In the genomic region with DNA sequence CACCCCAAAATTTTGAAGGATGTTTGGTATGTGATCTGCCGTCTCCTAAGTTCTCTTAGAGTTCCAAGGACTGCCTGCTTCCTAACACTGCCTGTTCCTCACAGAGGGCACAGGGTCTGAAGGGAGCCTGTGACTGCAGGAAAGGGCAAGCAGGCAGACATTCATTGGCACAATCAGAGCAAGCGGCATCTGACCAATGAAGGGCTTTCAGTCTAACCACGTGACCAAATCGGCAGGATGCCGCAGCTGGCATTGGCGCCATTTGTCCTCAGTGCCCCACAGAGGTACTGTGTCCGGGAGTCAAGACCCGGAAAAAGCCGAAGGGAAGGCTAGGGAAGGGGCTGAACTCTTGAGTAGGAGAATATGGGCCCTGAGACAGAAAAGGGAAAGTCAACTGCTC, we compare ENCODE assay signal across 10 mouse cellular contexts. TPM values are rescaled to one million over a fixed set of nuclear protein-coding genes. Genes with fewer than 3 reads are reported as not detected.
DNase-seq lines count a peak whose midpoint lies in the region; ATAC-seq and TF ChIP-seq lines count a peak whose summit lies in the region.
"Had no signal": no experiment of that assay in that cellular context is flagged by ENCODE, and none has a peak within 500 bp of the region (broad histone marks: within the 10 kb centered on the region; RNA-seq: fewer than 3 reads in every experiment).

No protein-coding gene starts in this region.

- H3K4me2 ChIP-seq in heart, postnatal 0 days (ENCODE audit: low read depth, low read length) = no peak overlapping the region
- peak overlapping the region; percentile 10; the same call in 1 of the 2 replicates for H3K4me2 ChIP-seq in limb, embryonic 11.5 days (ENCODE audit: low read depth, severe bottlenecking)

- no peak for DNase-seq in heart, postnatal 0 days (ENCODE audit: low spot score)
- no peak for DNase-seq in heart, adult 8-10 months (ENCODE audit: low spot score)
- DNase-seq in ES-E14 (ENCODE audit: low read depth, low spot score) = no peak
- peak; percentile 31 for DNase-seq in embryonic facial prominence, embryonic 10.5 days (ENCODE audit: low spot score)
- peak; percentile 42 for DNase-seq in limb, embryonic 11.5 days (ENCODE audit: low spot score)
- DNase-seq in Muller cell, postnatal 12 days (ENCODE audit: inconsistent ontology term) = no peak
- DNase-seq in urinary bladder, postnatal 10 days (ENCODE audit: low spot score) = no peak
- no peak for DNase-seq in adrenal gland, postnatal 4 days (ENCODE audit: low spot score in 2 of 2)

- H3K27ac ChIP-seq in heart, postnatal 0 days (ENCODE audit: low read depth) = no peak overlapping the region
- H3K27ac ChIP-seq in ES-E14 (ENCODE audit: insufficient read depth, low read depth, low read length, poor library complexity, severe bottlenecking) = no peak overlapping the region
- H3K27ac ChIP-seq in embryonic facial prominence, embryonic 10.5 days (replicated peaks) = no peak overlapping the region
- H3K27ac ChIP-seq in limb, embryonic 11.5 days (replicated peaks; ENCODE audit: low read depth, low read length) = no peak overlapping the region

- peaks cover 6% of the 10 kb centered on the region; the same call in 1 of the 2 replicates for H3K27me3 ChIP-seq in heart, postnatal 0 days (ENCODE audit: control insufficient read depth, insufficient read depth, low read length)
- H3K27me3 ChIP-seq in embryonic facial prominence, embryonic 10.5 days (replicated peaks; ENCODE audit: low read depth, poor library complexity, severe bottlenecking) = no peaks in the 10 kb centered on the region
- no peaks in the 10 kb centered on the region for H3K27me3 ChIP-seq in limb, embryonic 11.5 days (ENCODE audit: control insufficient read depth, insufficient read depth, low read length)

- TF ChIP-seq CTCF in heart, postnatal 0 days (IDR thresholded peaks at IDR 0.05; ENCODE audit: low read depth) = no peak

- peaks cover 15% of the 10 kb centered on the region; the same call in 1 of the 2 replicates for H3K4me1 ChIP-seq in heart, postnatal 0 days (ENCODE audit: control insufficient read depth, insufficient read depth)
- H3K4me1 ChIP-seq in ES-E14 (ENCODE audit: control insufficient read depth in 2 of 2, insufficient read depth in 2 of 2, low read length in 2 of 2, poor library complexity in 1 of 2) = peaks cover 1 to 2% of the 10 kb centered on the region in 2 experiments; a peak in 2 of 4 replicates
- peaks cover 26% of the 10 kb centered on the region for H3K4me1 ChIP-seq in embryonic facial prominence, embryonic 10.5 days
- no peaks in the 10 kb centered on the region for H3K4me1 ChIP-seq in limb, embryonic 11.5 days (ENCODE audit: control insufficient read depth, insufficient read depth, low read length)

- H3K36me3 ChIP-seq in heart, postnatal 0 days (replicated peaks; ENCODE audit: control insufficient read depth, insufficient read depth, low read length) = no peaks in the 10 kb centered on the region
- H3K36me3 ChIP-seq in ES-E14 (ENCODE audit: control insufficient read depth, insufficient read depth, low read length, poor library complexity, severe bottlenecking) = no peaks in the 10 kb centered on the region
- no peaks in the 10 kb centered on the region for H3K36me3 ChIP-seq in embryonic facial prominence, embryonic 10.5 days (replicated peaks)
- no peaks in the 10 kb centered on the region for H3K36me3 ChIP-seq in limb, embryonic 11.5 days (ENCODE audit: control insufficient read depth, insufficient read depth, low read length)
- H3K36me3 ChIP-seq: G1E had no signal

- in situ Hi-C loops in ES-E14 (cut with MboI; ENCODE audit: low sequenced_read_pairs in 2 of 2, unreplicated experiment in 2 of 2) = no loop called here

- no peak for TF ChIP-seq EP300 in heart, postnatal 0 days (IDR thresholded peaks at IDR 0.05; ENCODE audit: low read depth)

- H3K4me3 ChIP-seq in heart, postnatal 0 days (ENCODE audit: low read depth, low read length) = no peak overlapping the region
- peak overlapping the region; percentile 16 to 31; a peak in 3 of 4 replicates for H3K4me3 ChIP-seq in ES-E14 (ENCODE audit: insufficient read depth in 1 of 2, low read depth in 1 of 2, low read length in 2 of 2, poor library complexity in 1 of 2, severe bottlenecking in 1 of 2)
- H3K4me3 ChIP-seq in embryonic facial prominence, embryonic 10.5 days = no peak overlapping the region
- no peak overlapping the region for H3K4me3 ChIP-seq in limb, embryonic 11.5 days (ENCODE audit: low read depth, low read length)
- H3K4me3 ChIP-seq: megakaryocyte, embryonic 14.5 days had no signal

- H3K9ac ChIP-seq in heart, postnatal 0 days (replicated peaks; ENCODE audit: low read depth, low read length) = no peak overlapping the region
- H3K9ac ChIP-seq in ES-E14 (ENCODE audit: insufficient read depth, low read depth, low read length, poor library complexity, severe bottlenecking) = peak overlapping the region; percentile 6; the same call in 1 of the 2 replicates
- H3K9ac ChIP-seq in limb, embryonic 11.5 days (ENCODE audit: low read length) = 0 out of 2 replicates have a peak overlapping the region, but pooled peaks have one; percentile 12

- WGBS in heart, postnatal 0 days = 62% methylated on average over 9 of the region's 9 CpGs
- WGBS in embryonic facial prominence, embryonic 10.5 days = 69% methylated on average over 9 of the region's 9 CpGs
- 54% methylated on average over 9 of the region's 9 CpGs for WGBS in limb, embryonic 11.5 days

- H3K9me3 ChIP-seq in heart, postnatal 0 days (replicated peaks; ENCODE audit: control insufficient read depth, low read length) = no peaks in the 10 kb centered on the region
- no peaks in the 10 kb centered on the region for H3K9me3 ChIP-seq in ES-E14 (ENCODE audit: control insufficient read depth, insufficient read depth, low read depth, low read length)
- H3K9me3 ChIP-seq in embryonic facial prominence, embryonic 10.5 days = no peaks in the 10 kb centered on the region
- H3K9me3 ChIP-seq in limb, embryonic 11.5 days (ENCODE audit: control insufficient read depth, low read length) = no peaks in the 10 kb centered on the region
- H3K9me3 ChIP-seq: G1E; megakaryocyte, embryonic 14.5 days had no signal

- ATAC-seq in heart, postnatal 0 days (ENCODE audit: insufficient read depth, low read depth) = peak; percentile 3; the same call in 1 of the 2 replicates
- no peak for ATAC-seq in limb, embryonic 11.5 days (ENCODE audit: insufficient number of reproducible peaks, low FRiP score, low TSS enrichment, low read depth)

TF ChIP-seq in ES-E14, 5 proteins besides CTCF, POLR2A, EP300 and RAD21:
- TF ChIP-seq MAFK (IDR thresholded peaks at IDR 0.05; ENCODE audit: insufficient read depth, low read depth, low read length) (no peak), CHD2 (IDR thresholded peaks at IDR 0.05; ENCODE audit: low read depth, low read length) (no peak), ZNF384 (IDR thresholded peaks at IDR 0.05; ENCODE audit: low read depth, low read length) (no peak), HCFC1 (IDR thresholded peaks at IDR 0.05; ENCODE audit: borderline replicate concordance, insufficient read depth, low read length) (no peak), ZC3H11A (IDR thresholded peaks at IDR 0.05; ENCODE audit: borderline replicate concordance, low read depth, low read length) (no peak)

RNA-seq across cellular contexts. Expression of a gene that starts 2.5 kb away (rescaled TPM):
- 49.3 and 60.6 TPM in 2 replicates for total RNA-seq in heart, postnatal 0 days (2014; rRNA removed; ENCODE audit: low replicate concordance)
- polyA plus RNA-seq in heart, postnatal 0 days (2015; fragmentation: Nextera tagmentation; extraction: Ambion mirVana) = 90.0 and 123 TPM in 2 replicates
- 10 to 100 TPM; 42.7 to 64.1 (median 55.8) TPM for total RNA-seq in heart, adult 8-10 months (2022)
- not detected in 2 replicates for total RNA-seq in ES-E14 (2012; rRNA removed)
- polyA plus RNA-seq in embryonic facial prominence, embryonic 10.5 days (2016; fragmentation: Nextera tagmentation; extraction: Ambion mirVana) = 0.22 TPM in 1 of 2 replicates, not detected in the other
- polyA plus RNA-seq in limb, embryonic 11.5 days (2014; fragmentation: Nextera tagmentation; extraction: Ambion mirVana) = not detected in 2 replicates
- total RNA-seq in adrenal gland, postnatal 4 days (2021) = not detected
- total RNA-seq: G1E had no signal
- polyA plus RNA-seq: G1E had no signal

RNA-seq across cellular contexts. Expression of a gene that starts 16.5 kb away (rescaled TPM):
- 8.4 and 17.5 TPM in 2 replicates for total RNA-seq in heart, postnatal 0 days (2014; rRNA removed; ENCODE audit: low replicate concordance)
- 5.0 and 5.4 TPM in 2 replicates for polyA plus RNA-seq in heart, postnatal 0 days (2015; fragmentation: Nextera tagmentation; extraction: Ambion mirVana)
- under 1 TPM in 3 of 4 experiments, not detected in 1; 0.20 to 0.31 (median 0.22) TPM for total RNA-seq in heart, adult 8-10 months (2022)
- total RNA-seq in ES-E14 (2012; rRNA removed) = 172 and 284 TPM in 2 replicates
- polyA plus RNA-seq in embryonic facial prominence, embryonic 10.5 days (2016; fragmentation: Nextera tagmentation; extraction: Ambion mirVana) = 97.9 and 100.0 TPM in 2 replicates
- polyA plus RNA-seq in limb, embryonic 11.5 days (2014; fragmentation: Nextera tagmentation; extraction: Ambion mirVana) = 79.5 TPM in 2 replicates
- total RNA-seq in adrenal gland, postnatal 4 days (2021) = 10 to 100 TPM; 13.0 to 15.2 TPM

RNA-seq across cellular contexts. Expression of a gene that starts 48.2 kb away (rescaled TPM):
- total RNA-seq in heart, postnatal 0 days (2014; rRNA removed; ENCODE audit: low replicate concordance) = 3.5 and 5.5 TPM in 2 replicates
- polyA plus RNA-seq in heart, postnatal 0 days (2015; fragmentation: Nextera tagmentation; extraction: Ambion mirVana) = 1.2 and 1.9 TPM in 2 replicates
- 10 to 100 TPM in 2 of 4 experiments, 1 to 10 TPM in 2; 7.4 to 10.9 (median 9.0) TPM for total RNA-seq in heart, adult 8-10 months (2022)
- 7.9 and 15.6 TPM in 2 replicates for total RNA-seq in ES-E14 (2012; rRNA removed)
- polyA plus RNA-seq in embryonic facial prominence, embryonic 10.5 days (2016; fragmentation: Nextera tagmentation; extraction: Ambion mirVana) = 10.2 and 20.1 TPM in 2 replicates
- polyA plus RNA-seq in limb, embryonic 11.5 days (2014; fragmentation: Nextera tagmentation; extraction: Ambion mirVana) = 3.2 and 4.9 TPM in 2 replicates
- 10 to 100 TPM; 15.3 to 25.8 TPM for total RNA-seq in adrenal gland, postnatal 4 days (2021)

Comparison
In these comparisons a context has a peak if more than half of its experiments do, and no peak if none do; other contexts are left out.
1. DNase-seq: peak in embryonic facial prominence, embryonic 10.5 days (single experiment) and limb, embryonic 11.5 days (single experiment); none in heart, postnatal 0 days (single experiment), heart, adult 8-10 months (single experiment), ES-E14 (single experiment), Muller cell, postnatal 12 days (single experiment), urinary bladder, postnatal 10 days (single experiment) and adrenal gland, postnatal 4 days (0 of 2).
2. H3K4me3 ChIP-seq: peak in ES-E14 (2 of 2); none in heart, postnatal 0 days (single experiment), embryonic facial prominence, embryonic 10.5 days (single experiment) and limb, embryonic 11.5 days (single experiment).
3. RNA of a gene that starts 2.5 kb away (total RNA-seq): 42.7 to 64.1 TPM in heart, adult 8-10 months and 49.3 to 60.6 TPM in heart, postnatal 0 days; not detected in adrenal gland, postnatal 4 days and not detected in ES-E14; every median in the first group is over 10 times any median in the second.